Mouse (Mus musculus): ENCODE measurements around the gene Efnb3. TPM values are rescaled to one million over a fixed set of nuclear protein-coding genes. Genes with fewer than 3 reads are reported as not detected.

Efnb3 gene
- polyA plus RNA-seq, 1 experiment from 2014 or later, result 114 TPM

GRCm38 (mm10) chr11:69521526-69522149 is 38.4 kb downstream of the Efnb3 start:
- Histone ChIP-seq H3K4me1 (peaks cover 8% of the 10 kb centered on the region), H3K27me3 (no peaks in the 10 kb centered on the region)
- WGBS, result 90% methylated on average over 9 of the region's 9 CpGs

GRCm38 (mm10) chr11:69519976-69520375 is 40.0 kb downstream of the Efnb3 start:
- Histone ChIP-seq H3K27ac (replicated peaks) (no peak overlapping the region), H3K9me3 (no peaks in the 10 kb centered on the region), H3K4me3 (no peak overlapping the region), H3K9ac (replicated peaks) (no peak overlapping the region), H3K4me2 (replicated peaks) (no peak overlapping the region), H3K27me3 (no peaks in the 10 kb centered on the region), H3K4me1 (no peaks in the 10 kb centered on the region), H3K36me3 (no peaks in the 10 kb centered on the region)
- WGBS, result 63% methylated on average over 4 of the region's 4 CpGs
- no peak for ATAC-seq (replicated peaks)

More at GRCm38 (mm10) chr11:69521526-69522149, 38.4 kb downstream of the Efnb3 start:
- ATAC-seq (replicated peaks), result no peak
- H3K4me3 ChIP-seq, result no peak overlapping the region
- no peak overlapping the region for H3K4me2 ChIP-seq (replicated peaks)
- H3K36me3 ChIP-seq, result no peaks in the 10 kb centered on the region
- no peaks in the 10 kb centered on the region for H3K9me3 ChIP-seq
- no peak overlapping the region for H3K9ac ChIP-seq (replicated peaks)
- H3K27ac ChIP-seq (replicated peaks), result no peak overlapping the region

- Histone ChIP-seq H3K4me1 (no peaks in the 10 kb centered on the region), H3K4me2 (replicated peaks) (no peak overlapping the region), H3K36me3 (no peaks in the 10 kb centered on the region), H3K27me3 (no peaks in the 10 kb centered on the region), H3K9ac (replicated peaks) (no peak overlapping the region), H3K4me3 (no peak overlapping the region), H3K27ac (replicated peaks) (no peak overlapping the region), H3K9me3 (no peaks in the 10 kb centered on the region)
- 88% methylated on average over 3 of the region's 3 CpGs for WGBS
- ATAC-seq (replicated peaks), result no peak
Measured at GRCm38 (mm10) chr11:69516661-69517060, 43.3 kb downstream of the Efnb3 start.

GRCm38 (mm10) chr11:69516151-69516640 is 43.8 kb downstream of the Efnb3 start:
- no peak overlapping the region for H3K9ac ChIP-seq (replicated peaks)
- ATAC-seq (replicated peaks), result no peak
- H3K27ac ChIP-seq (replicated peaks), result no peak overlapping the region

GRCm38 (mm10) chr11:69513840-69514239 is 46.2 kb downstream of the Efnb3 start:
- Histone ChIP-seq H3K27me3 (no peaks in the 10 kb centered on the region), H3K9ac (replicated peaks) (no peak overlapping the region), H3K9me3 (no peaks in the 10 kb centered on the region), H3K4me1 (no peaks in the 10 kb centered on the region), H3K4me3 (no peak overlapping the region), H3K27ac (replicated peaks) (no peak overlapping the region), H3K4me2 (replicated peaks) (no peak overlapping the region), H3K36me3 (no peaks in the 10 kb centered on the region)
- peak; percentile 53 for ATAC-seq (replicated peaks)
- WGBS, result 8% methylated on average over 6 of the region's 6 CpGs

More at GRCm38 (mm10) chr11:69516151-69516640, 43.8 kb downstream of the Efnb3 start:
- H3K4me3 ChIP-seq, result no peak overlapping the region
- H3K4me2 ChIP-seq (replicated peaks), result no peak overlapping the region
- H3K4me1 ChIP-seq, result no peaks in the 10 kb centered on the region
- H3K27me3 ChIP-seq, result no peaks in the 10 kb centered on the region
- no peaks in the 10 kb centered on the region for H3K36me3 ChIP-seq
- H3K9me3 ChIP-seq, result no peaks in the 10 kb centered on the region
- WGBS, result 73% methylated on average over 15 of the region's 15 CpGs

- Histone ChIP-seq H3K4me2 (replicated peaks) (no peak overlapping the region), H3K27me3 (no peaks in the 10 kb centered on the region), H3K9ac (replicated peaks) (no peak overlapping the region), H3K9me3 (no peaks in the 10 kb centered on the region), H3K4me1 (no peaks in the 10 kb centered on the region), H3K27ac (replicated peaks) (no peak overlapping the region), H3K36me3 (no peaks in the 10 kb centered on the region), H3K4me3 (no peak overlapping the region)
- ATAC-seq (replicated peaks), result no peak
- 62% methylated on average over 7 of the region's 7 CpGs for WGBS
Measured at GRCm38 (mm10) chr11:69510796-69511496, 49.1 kb downstream of the Efnb3 start.

Small RNA genes within 50 kb of the gene (microRNA-seq; reads per million reads assigned to microRNA genes)
- not detected for gene Gm27493

Other genes with a start within 250 kb of the Efnb3 start
- gene Cntrob, start 236.4 kb downstream of the Efnb3 start, polyA plus RNA-seq (2015; fragmentation: Nextera tagmentation; extraction: Ambion mirVana), result 32.0 and 32.4 TPM in 2 replicates
- 166 and 170 TPM in 2 replicates for gene Trappc1, start 236.2 kb downstream of the Efnb3 start, polyA plus RNA-seq (2015; fragmentation: Nextera tagmentation; extraction: Ambion mirVana)
- gene Kcnab3, start 233.9 kb downstream of the Efnb3 start, polyA plus RNA-seq (2015; fragmentation: Nextera tagmentation; extraction: Ambion mirVana), result 5.1 and 6.2 TPM in 2 replicates
- 115 and 127 TPM in 2 replicates for gene Rnf227, start 219.7 kb downstream of the Efnb3 start, polyA plus RNA-seq (2015; fragmentation: Nextera tagmentation; extraction: Ambion mirVana)
- gene Chd3, start 190.8 kb downstream of the Efnb3 start, polyA plus RNA-seq (2015; fragmentation: Nextera tagmentation; extraction: Ambion mirVana), result 127 and 138 TPM in 2 replicates
- 89.4 and 91.9 TPM in 2 replicates for gene Naa38, start 164.7 kb downstream of the Efnb3 start, polyA plus RNA-seq (2015; fragmentation: Nextera tagmentation; extraction: Ambion mirVana)
- gene Cyb5d1, start 164.6 kb downstream of the Efnb3 start, polyA plus RNA-seq (2015; fragmentation: Nextera tagmentation; extraction: Ambion mirVana), result 44.3 and 45.9 TPM in 2 replicates
- gene Tmem88, start 162.0 kb downstream of the Efnb3 start, polyA plus RNA-seq (2015; fragmentation: Nextera tagmentation; extraction: Ambion mirVana), result 5.9 and 6.7 TPM in 2 replicates
- gene Kdm6b, start 146.5 kb downstream of the Efnb3 start, polyA plus RNA-seq (2015; fragmentation: Nextera tagmentation; extraction: Ambion mirVana), result 56.6 and 58.9 TPM in 2 replicates
- 2.7 and 3.1 TPM in 2 replicates for gene Dnah2, start 11.1 kb downstream of the Efnb3 start, polyA plus RNA-seq (2015; fragmentation: Nextera tagmentation; extraction: Ambion mirVana)
- 26.3 and 27.2 TPM in 2 replicates for gene Wrap53, start 20.1 kb upstream of the Efnb3 start, polyA plus RNA-seq (2015; fragmentation: Nextera tagmentation; extraction: Ambion mirVana)
- 112 and 115 TPM in 2 replicates for gene Trp53, start 20.2 kb upstream of the Efnb3 start, polyA plus RNA-seq (2015; fragmentation: Nextera tagmentation; extraction: Ambion mirVana)
- gene Atp1b2, start 45.7 kb upstream of the Efnb3 start, polyA plus RNA-seq (2015; fragmentation: Nextera tagmentation; extraction: Ambion mirVana), result 22.2 and 25.9 TPM in 2 replicates
- gene Shbg, start 57.7 kb upstream of the Efnb3 start, polyA plus RNA-seq (2015; fragmentation: Nextera tagmentation; extraction: Ambion mirVana), result not detected in 2 replicates
- gene Sat2, start 61.8 kb upstream of the Efnb3 start, polyA plus RNA-seq (2015; fragmentation: Nextera tagmentation; extraction: Ambion mirVana), result 22.9 and 25.2 TPM in 2 replicates
- gene Fxr2, start 72.8 kb upstream of the Efnb3 start, polyA plus RNA-seq (2015; fragmentation: Nextera tagmentation; extraction: Ambion mirVana), result 41.0 and 46.1 TPM in 2 replicates
- gene Sox15, start 95.1 kb upstream of the Efnb3 start, polyA plus RNA-seq (2015; fragmentation: Nextera tagmentation; extraction: Ambion mirVana), result not detected in 2 replicates
- gene Mpdu1, start 102.4 kb upstream of the Efnb3 start, polyA plus RNA-seq (2015; fragmentation: Nextera tagmentation; extraction: Ambion mirVana), result 89.1 and 91.0 TPM in 2 replicates
- 6.7 and 7.7 TPM in 2 replicates for gene Cd68, start 105.9 kb upstream of the Efnb3 start, polyA plus RNA-seq (2015; fragmentation: Nextera tagmentation; extraction: Ambion mirVana)
- gene Eif4a1, start 112.2 kb upstream of the Efnb3 start, polyA plus RNA-seq (2015; fragmentation: Nextera tagmentation; extraction: Ambion mirVana), result 547 and 583 TPM in 2 replicates
- gene Senp3, start 121.9 kb upstream of the Efnb3 start, polyA plus RNA-seq (2015; fragmentation: Nextera tagmentation; extraction: Ambion mirVana), result 89.2 and 102 TPM in 2 replicates
- 0.38 TPM in 1 of 2 replicates, not detected in the other for gene Tnfsf13, start 125.6 kb upstream of the Efnb3 start, polyA plus RNA-seq (2015; fragmentation: Nextera tagmentation; extraction: Ambion mirVana)
- gene Tnfsf12, start 135.6 kb upstream of the Efnb3 start, polyA plus RNA-seq (2015; fragmentation: Nextera tagmentation; extraction: Ambion mirVana), result 1.6 TPM in 2 replicates
- 1.0 and 1.1 TPM in 2 replicates for gene Tnfsfm13, start 135.9 kb upstream of the Efnb3 start, polyA plus RNA-seq (2015; fragmentation: Nextera tagmentation; extraction: Ambion mirVana)
- gene Polr2a, start 198.4 kb upstream of the Efnb3 start, polyA plus RNA-seq (2015; fragmentation: Nextera tagmentation; extraction: Ambion mirVana), result 17.5 and 19.2 TPM in 2 replicates
- gene Slc35g3, start 201.8 kb upstream of the Efnb3 start, polyA plus RNA-seq (2015; fragmentation: Nextera tagmentation; extraction: Ambion mirVana), result 0.28 and 0.56 TPM in 2 replicates
- 2.8 and 3.2 TPM in 2 replicates for gene Zbtb4, start 205.7 kb upstream of the Efnb3 start, polyA plus RNA-seq (2015; fragmentation: Nextera tagmentation; extraction: Ambion mirVana)
- gene Chrnb1, start 235.7 kb upstream of the Efnb3 start, polyA plus RNA-seq (2015; fragmentation: Nextera tagmentation; extraction: Ambion mirVana), result 1.2 and 1.4 TPM in 2 replicates
- 6.2 and 6.7 TPM in 2 replicates for gene Fgf11, start 241.7 kb upstream of the Efnb3 start, polyA plus RNA-seq (2015; fragmentation: Nextera tagmentation; extraction: Ambion mirVana)
- 0.61 and 0.98 TPM in 2 replicates for gene Tmem102, start 245.4 kb upstream of the Efnb3 start, polyA plus RNA-seq (2015; fragmentation: Nextera tagmentation; extraction: Ambion mirVana)